Mouse (Mus musculus): ENCODE data around the gene Cyp4f37.

DNA sequence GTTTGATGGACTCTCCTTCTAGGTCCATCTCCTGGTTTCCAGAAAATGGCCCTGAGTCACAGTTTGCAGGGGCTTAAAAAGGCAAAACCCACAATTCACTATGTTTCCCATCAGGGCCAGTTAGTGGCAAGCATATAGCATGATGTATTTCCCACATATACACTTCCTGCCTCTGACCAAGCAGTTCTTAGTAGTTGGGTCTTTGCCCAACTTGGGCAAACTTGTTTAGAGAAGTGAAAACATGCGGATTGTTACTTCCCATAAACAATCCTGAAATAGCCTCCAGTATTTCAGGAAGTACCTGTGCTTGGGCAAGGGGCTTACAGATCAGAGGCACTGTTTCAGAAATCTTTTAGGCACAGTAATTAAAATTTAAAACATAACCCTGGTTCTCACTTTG, 13.1 kb upstream of the Cyp4f37 start:
- no peak for TF ChIP-seq POLR2A (IDR thresholded peaks at IDR 0.05; ENCODE audit: low read depth, low read length)
- no peak for TF ChIP-seq CTCF (IDR thresholded peaks at IDR 0.05; ENCODE audit: extremely low read depth, insufficient read length, insufficient replicate concordance, low read depth, low read length)
